Mouse (Mus musculus): ENCODE results near the gene Carnmt1. TPM values are rescaled to one million over a fixed set of nuclear protein-coding genes. Genes with fewer than 3 reads are reported as not detected.

Carnmt1 gene
- polyA plus RNA-seq, 1 experiment from 2014 or later: 28.0 TPM

DNA sequence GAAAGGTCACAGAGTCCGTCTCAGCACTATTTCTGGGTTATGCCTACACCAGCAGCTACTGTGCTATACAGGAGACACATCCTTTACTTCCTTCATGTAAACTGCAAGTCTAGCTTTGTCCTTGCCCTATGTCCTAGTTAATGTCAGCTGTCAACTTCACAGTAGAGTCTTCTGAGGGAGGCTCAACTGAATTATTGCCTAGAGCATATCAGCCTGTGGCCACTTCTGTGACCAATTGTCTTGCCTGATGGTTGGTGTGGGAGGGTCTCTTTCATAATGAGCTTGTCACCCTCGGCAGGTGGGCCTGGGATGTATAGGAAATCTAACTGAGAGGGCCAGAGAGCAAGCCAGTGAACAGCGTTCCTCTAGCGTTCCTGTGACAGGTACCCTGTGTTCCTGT lies 27.2 kb upstream of the Carnmt1 start:
- no peak for ATAC-seq (ENCODE audit: borderline replicate concordance, extremely low read depth, low FRiP score, low TSS enrichment)
- no peaks in the 10 kb centered on the region for H3K4me1 ChIP-seq
- H3K4me2 ChIP-seq: no peak overlapping the region
- no peaks in the 10 kb centered on the region for H3K9me3 ChIP-seq
- H3K27me3 ChIP-seq: no peaks in the 10 kb centered on the region
- no peaks in the 10 kb centered on the region for H3K36me3 ChIP-seq
- no peak overlapping the region for H3K9ac ChIP-seq
- no peak overlapping the region for H3K27ac ChIP-seq
- no peak overlapping the region for H3K4me3 ChIP-seq
- WGBS: 47% methylated on average over 4 of the region's 4 CpGs

DNA sequence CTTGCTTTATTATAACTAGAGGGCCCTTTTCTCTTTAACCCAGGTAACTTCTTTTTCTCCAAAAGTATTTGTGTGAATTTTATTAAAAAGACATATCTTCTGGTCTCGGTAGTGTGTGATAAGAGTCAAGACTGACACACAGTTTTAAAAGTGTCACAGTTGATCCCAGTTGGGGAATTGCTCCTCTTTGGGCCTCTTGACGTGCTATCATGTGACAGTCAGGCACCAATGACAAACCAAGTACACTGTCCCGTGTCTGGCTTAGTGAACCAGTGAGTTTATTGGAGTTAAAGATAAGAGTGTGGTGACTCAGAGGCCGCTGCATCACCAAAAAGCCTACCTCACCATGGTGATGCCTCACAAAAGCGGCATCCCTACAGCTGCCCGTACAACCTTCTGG lies 26.5 kb upstream of the Carnmt1 start:
- Histone ChIP-seq H3K9me3 (no peaks in the 10 kb centered on the region), H3K36me3 (no peaks in the 10 kb centered on the region), H3K4me3 (no peak overlapping the region), H3K27ac (no peak overlapping the region), H3K4me1 (no peaks in the 10 kb centered on the region), H3K27me3 (no peaks in the 10 kb centered on the region), H3K9ac (no peak overlapping the region), H3K4me2 (no peak overlapping the region)
- ATAC-seq (ENCODE audit: borderline replicate concordance, extremely low read depth, low FRiP score, low TSS enrichment): no peak
- 65% methylated on average over 6 of the region's 6 CpGs for WGBS

DNA sequence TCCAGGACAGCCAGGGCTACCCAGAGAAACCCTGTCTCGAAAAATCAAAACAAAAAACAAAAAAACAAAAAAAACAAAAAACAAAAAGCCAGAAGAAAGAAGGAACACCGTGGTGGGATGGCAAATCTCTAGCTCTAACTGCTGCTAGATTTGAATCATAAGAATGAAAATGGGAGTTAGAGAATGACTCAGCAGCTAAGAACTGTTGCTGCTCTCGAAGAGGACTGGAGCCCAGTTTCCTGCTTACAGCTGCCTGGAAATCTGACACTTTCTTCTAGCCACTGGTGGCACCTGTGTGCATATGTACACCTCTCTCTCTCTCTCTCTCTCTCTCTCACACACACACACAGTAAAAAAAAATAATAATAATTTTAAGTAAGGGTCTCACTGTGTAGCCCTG lies 24.2 kb upstream of the Carnmt1 start:
- no peaks in the 10 kb centered on the region for H3K36me3 ChIP-seq
- H3K4me1 ChIP-seq: no peaks in the 10 kb centered on the region
- no peak overlapping the region for H3K9ac ChIP-seq
- H3K4me2 ChIP-seq: no peak overlapping the region
- no peak for ATAC-seq (ENCODE audit: borderline replicate concordance, extremely low read depth, low FRiP score, low TSS enrichment)
- WGBS: 54% methylated on average over 3 of the region's 3 CpGs
- H3K9me3 ChIP-seq: no peaks in the 10 kb centered on the region
- H3K27ac ChIP-seq: no peak overlapping the region
- no peaks in the 10 kb centered on the region for H3K27me3 ChIP-seq
- no peak overlapping the region for H3K4me3 ChIP-seq

DNA sequence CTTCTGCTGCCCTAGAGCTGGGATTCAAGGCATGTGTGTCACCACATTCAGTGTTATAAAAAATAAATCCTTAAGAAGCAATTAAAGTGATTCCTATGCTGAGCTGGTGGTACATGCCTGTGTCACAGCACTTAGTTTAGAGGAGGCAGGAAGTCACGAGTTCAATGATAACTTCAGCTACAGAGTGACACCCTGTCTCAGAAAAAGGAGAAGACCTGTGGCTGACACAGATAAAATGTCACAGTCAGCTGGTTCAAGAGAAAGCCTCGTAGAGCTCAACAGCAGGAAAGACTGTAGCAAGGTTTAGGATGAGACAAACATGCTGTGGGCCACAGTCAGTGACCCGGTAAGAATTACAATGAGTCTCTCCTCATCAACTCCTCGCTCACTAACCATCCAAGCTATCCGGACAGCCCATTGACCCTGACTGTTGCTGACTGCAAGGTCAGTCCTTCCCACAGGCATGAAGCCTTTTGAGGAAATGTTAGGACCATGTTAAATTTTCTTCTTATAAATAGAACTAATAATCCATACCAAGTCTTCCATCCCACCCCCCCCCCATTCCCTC lies 23.6 kb upstream of the Carnmt1 start:
- H3K4me3 ChIP-seq: no peak overlapping the region
- no peak overlapping the region for H3K4me2 ChIP-seq
- H3K9ac ChIP-seq: no peak overlapping the region
- no peaks in the 10 kb centered on the region for H3K36me3 ChIP-seq
- H3K4me1 ChIP-seq: no peaks in the 10 kb centered on the region
- no peak overlapping the region for H3K27ac ChIP-seq
- H3K9me3 ChIP-seq: no peaks in the 10 kb centered on the region
- 72% methylated on average over 5 of the region's 5 CpGs for WGBS
- H3K27me3 ChIP-seq: no peaks in the 10 kb centered on the region
- ATAC-seq (ENCODE audit: borderline replicate concordance, extremely low read depth, low FRiP score, low TSS enrichment): no peak

DNA sequence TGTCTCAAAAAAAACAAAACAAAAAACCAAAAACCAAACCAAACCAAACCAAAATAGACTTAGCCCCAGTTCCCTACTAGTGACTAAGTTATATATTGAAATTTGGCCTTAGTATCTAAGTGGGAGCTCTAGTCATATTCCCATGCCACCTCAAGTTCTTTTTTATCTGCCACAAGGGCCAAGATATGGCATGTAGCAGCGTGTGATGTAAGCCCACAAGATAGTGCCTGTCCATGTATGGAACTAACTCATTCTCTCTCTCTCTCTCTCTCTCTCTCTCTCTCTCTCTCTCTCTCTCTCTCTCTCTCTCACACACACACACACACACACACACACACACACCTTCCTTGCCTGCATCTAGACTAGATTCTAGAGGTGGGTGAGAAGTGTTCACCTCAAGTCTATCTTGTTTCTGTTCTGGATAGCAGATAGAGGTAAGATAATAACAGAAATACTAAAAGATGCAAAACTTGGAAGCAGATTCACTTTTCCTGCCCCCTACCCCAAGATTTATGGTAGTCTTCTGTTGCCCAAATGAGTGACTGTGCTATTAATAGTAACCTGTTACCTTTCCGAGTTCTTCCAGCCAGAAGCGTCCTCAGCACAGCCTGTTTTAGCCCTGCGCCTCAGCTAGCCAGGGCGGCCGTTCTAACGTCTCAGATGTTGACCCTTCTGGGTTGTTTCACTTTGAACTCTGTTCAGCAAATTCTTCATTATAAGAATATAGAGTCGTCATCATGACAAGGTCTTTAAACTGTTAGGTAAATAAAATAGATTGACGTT lies 22.6 kb upstream of the Carnmt1 start:
- no peaks in the 10 kb centered on the region for H3K36me3 ChIP-seq
- H3K9ac ChIP-seq: no peak overlapping the region
- H3K27me3 ChIP-seq: no peaks in the 10 kb centered on the region
- no peak overlapping the region for H3K27ac ChIP-seq
- H3K4me3 ChIP-seq: no peak overlapping the region
- no peaks in the 10 kb centered on the region for H3K9me3 ChIP-seq
- no peak for ATAC-seq (ENCODE audit: borderline replicate concordance, extremely low read depth, low FRiP score, low TSS enrichment)
- no peak overlapping the region for H3K4me2 ChIP-seq
- 46% methylated on average over 9 of the region's 9 CpGs for WGBS
- H3K4me1 ChIP-seq: no peaks in the 10 kb centered on the region

DNA sequence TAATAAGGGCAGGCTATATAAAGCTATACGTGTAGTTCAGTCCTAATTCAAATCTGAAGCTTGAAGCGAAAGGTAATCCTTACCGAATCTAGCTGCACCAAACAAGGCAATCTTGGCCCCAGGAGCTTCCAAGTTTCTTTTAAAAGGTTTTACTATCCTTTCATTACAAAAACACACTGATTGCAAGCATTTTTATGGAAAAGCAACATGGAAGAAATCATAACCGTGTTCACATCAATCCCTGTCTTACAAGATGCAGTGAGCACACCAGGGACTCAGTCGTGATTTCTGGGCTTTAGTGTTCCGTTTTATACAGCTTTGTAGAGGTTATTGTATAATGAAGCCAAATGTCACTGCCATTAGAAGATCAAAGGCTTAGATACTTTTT lies 22.0 kb upstream of the Carnmt1 start:
- no peak overlapping the region for H3K4me3 ChIP-seq
- no peaks in the 10 kb centered on the region for H3K9me3 ChIP-seq
- no peaks in the 10 kb centered on the region for H3K36me3 ChIP-seq
- H3K27ac ChIP-seq: no peak overlapping the region
- no peak overlapping the region for H3K9ac ChIP-seq
- WGBS: 78% methylated on average over 6 of the region's 6 CpGs
- H3K4me2 ChIP-seq: no peak overlapping the region
- H3K4me1 ChIP-seq: no peaks in the 10 kb centered on the region
- H3K27me3 ChIP-seq: no peaks in the 10 kb centered on the region
- no peak for ATAC-seq (ENCODE audit: borderline replicate concordance, extremely low read depth, low FRiP score, low TSS enrichment)

DNA sequence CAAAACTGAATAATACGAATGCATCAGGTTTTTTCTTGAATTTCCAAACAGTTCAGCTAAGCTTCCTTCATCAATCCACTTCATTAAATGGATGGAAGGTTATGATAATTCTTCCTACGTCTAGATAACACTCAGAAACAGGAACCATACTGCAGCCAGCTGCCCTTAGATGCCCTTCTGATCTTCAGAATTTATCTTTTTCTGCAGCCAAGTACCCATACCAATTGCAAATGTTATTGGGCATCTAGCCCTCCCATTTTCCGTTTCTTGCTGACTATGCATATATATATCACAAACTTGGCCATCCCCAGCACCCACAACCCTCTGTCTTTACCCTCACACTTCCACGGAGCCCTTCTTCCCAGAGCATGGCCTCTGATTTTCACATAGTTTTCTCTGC lies 20.6 kb upstream of the Carnmt1 start:
- H3K9me3 ChIP-seq: no peaks in the 10 kb centered on the region
- H3K27ac ChIP-seq: no peak overlapping the region
- WGBS: 70% methylated on average over 4 of the region's 4 CpGs
- no peaks in the 10 kb centered on the region for H3K4me1 ChIP-seq
- H3K9ac ChIP-seq: no peak overlapping the region
- H3K4me2 ChIP-seq: no peak overlapping the region
- no peaks in the 10 kb centered on the region for H3K27me3 ChIP-seq
- H3K36me3 ChIP-seq: no peaks in the 10 kb centered on the region
- H3K4me3 ChIP-seq: no peak overlapping the region
- ATAC-seq (ENCODE audit: borderline replicate concordance, extremely low read depth, low FRiP score, low TSS enrichment): no peak

DNA sequence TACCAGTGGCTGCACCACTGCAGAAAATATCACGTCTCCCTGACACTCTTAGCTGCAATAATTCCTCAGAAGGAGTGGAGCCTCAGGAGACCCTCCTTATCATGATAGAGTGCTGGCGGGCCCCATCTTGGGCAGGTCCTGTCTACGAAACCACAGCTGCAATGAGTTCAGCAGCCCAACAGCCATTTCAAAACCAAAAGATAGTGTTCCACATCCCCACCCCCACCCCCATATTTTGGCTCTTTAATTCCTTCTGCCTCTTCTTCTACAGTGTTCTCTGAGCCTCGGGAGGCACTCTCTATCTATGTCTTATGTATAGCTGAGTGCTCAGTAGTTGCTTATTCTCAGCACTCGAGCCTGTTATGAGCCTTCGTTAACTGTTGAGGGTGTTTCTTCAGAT lies 20.1 kb upstream of the Carnmt1 start:
- no peak for ATAC-seq (ENCODE audit: borderline replicate concordance, extremely low read depth, low FRiP score, low TSS enrichment)
- Histone ChIP-seq H3K9me3 (no peaks in the 10 kb centered on the region), H3K36me3 (no peaks in the 10 kb centered on the region), H3K27me3 (no peaks in the 10 kb centered on the region), H3K4me3 (no peak overlapping the region), H3K9ac (no peak overlapping the region), H3K4me2 (no peak overlapping the region), H3K27ac (no peak overlapping the region), H3K4me1 (no peaks in the 10 kb centered on the region)
- WGBS: 65% methylated on average over 6 of the region's 6 CpGs

DNA sequence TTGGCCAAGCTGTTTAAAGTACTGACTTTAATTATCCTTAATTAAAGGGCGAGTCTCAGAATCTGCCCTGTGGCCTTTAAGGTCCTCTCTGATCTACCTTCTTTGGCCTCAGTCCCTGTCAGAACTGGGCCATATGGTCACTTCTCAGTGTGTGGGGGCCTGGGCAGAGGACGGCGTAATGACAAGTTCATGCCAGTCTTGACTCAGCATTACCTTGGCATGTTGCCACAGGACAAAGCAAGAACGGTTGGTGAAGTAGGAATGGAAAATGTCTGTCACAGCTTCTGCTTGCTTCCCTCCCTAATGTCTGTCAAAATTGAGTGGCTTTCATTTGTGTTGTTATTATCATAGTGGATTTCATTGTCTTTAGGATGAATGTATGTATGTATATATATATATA lies 18.0 kb upstream of the Carnmt1 start:
- Histone ChIP-seq H3K27me3 (no peaks in the 10 kb centered on the region), H3K4me3 (no peak overlapping the region), H3K27ac (no peak overlapping the region), H3K9ac (no peak overlapping the region), H3K36me3 (no peaks in the 10 kb centered on the region), H3K4me1 (no peaks in the 10 kb centered on the region), H3K4me2 (no peak overlapping the region), H3K9me3 (no peaks in the 10 kb centered on the region)
- WGBS: 61% methylated on average over 4 of the region's 4 CpGs
- no peak for ATAC-seq (ENCODE audit: borderline replicate concordance, extremely low read depth, low FRiP score, low TSS enrichment)

DNA sequence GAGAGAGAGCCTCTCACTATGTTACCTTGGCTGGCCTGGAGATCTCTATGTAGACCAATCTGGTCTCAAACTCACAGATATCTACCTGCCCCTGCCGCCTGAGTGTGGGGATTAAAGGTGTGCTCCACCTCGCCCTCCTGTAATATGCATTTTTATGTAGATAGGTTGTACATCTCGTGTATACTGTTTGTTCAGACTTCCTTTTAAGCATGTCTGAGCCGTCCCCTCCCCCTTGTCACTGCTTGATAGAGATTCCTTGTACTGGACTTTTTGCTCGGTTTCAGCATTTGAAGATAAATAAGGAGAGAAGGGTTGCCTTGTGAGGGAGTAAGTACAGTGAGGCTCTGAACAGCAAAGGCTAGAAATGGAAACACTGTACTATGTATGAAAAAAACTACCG lies 17.5 kb upstream of the Carnmt1 start:
- no peak overlapping the region for H3K9ac ChIP-seq
- 71% methylated on average over 6 of the region's 6 CpGs for WGBS

DNA sequence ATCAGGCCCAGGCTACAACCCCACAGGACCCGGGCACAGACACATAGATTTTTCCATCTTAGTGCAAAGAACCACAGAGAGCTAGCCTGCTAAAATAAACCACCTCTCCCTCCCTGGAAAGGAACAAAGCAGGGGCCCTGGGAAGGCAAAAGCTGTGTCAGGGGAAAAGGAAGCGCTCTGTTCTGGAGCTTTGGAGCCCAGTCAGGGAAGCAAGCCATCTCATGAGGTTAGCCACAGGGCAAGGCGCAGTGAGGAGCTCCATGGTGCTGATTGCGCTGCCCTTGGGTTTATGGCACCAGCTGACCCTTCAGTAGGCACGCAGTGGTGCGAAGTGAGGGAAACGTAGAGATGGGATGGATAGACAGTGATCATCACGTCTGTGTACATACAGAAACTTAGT lies 16.2 kb upstream of the Carnmt1 start:
- H3K27me3 ChIP-seq: no peaks in the 10 kb centered on the region
- H3K4me3 ChIP-seq: no peak overlapping the region
- H3K4me1 ChIP-seq: no peaks in the 10 kb centered on the region
- H3K4me2 ChIP-seq: no peak overlapping the region
- no peak overlapping the region for H3K9ac ChIP-seq
- 79% methylated on average over 8 of the region's 8 CpGs for WGBS
- H3K36me3 ChIP-seq: no peaks in the 10 kb centered on the region
- no peaks in the 10 kb centered on the region for H3K9me3 ChIP-seq
- no peak overlapping the region for H3K27ac ChIP-seq
- no peak for ATAC-seq (ENCODE audit: borderline replicate concordance, extremely low read depth, low FRiP score, low TSS enrichment)

More for the DNA sequence above, 17.5 kb upstream of the Carnmt1 start:
- no peaks in the 10 kb centered on the region for H3K9me3 ChIP-seq
- no peak overlapping the region for H3K4me3 ChIP-seq
- H3K4me2 ChIP-seq: no peak overlapping the region
- H3K27ac ChIP-seq: no peak overlapping the region
- no peaks in the 10 kb centered on the region for H3K4me1 ChIP-seq
- ATAC-seq (ENCODE audit: borderline replicate concordance, extremely low read depth, low FRiP score, low TSS enrichment): no peak
- no peaks in the 10 kb centered on the region for H3K27me3 ChIP-seq
- no peaks in the 10 kb centered on the region for H3K36me3 ChIP-seq

DNA sequence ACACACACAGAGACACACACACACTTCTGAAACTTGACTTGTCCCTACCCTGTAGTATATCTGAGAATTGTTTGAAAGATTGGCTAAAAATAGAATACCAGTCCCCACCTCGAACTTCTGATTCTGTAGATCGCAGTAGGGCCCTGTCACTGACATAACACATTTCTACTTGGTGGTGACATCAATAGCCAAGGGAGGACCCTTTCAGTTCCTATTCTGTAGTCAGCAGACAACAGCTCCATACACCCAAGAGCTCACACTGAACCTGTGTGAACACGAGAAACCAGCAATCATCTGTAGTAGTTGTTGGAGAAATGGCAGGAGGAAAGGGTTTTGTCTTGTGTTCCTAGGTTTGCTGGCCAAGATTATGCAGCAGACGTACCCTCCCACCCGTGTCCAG lies 15.6 kb upstream of the Carnmt1 start:
- Histone ChIP-seq H3K9me3 (no peaks in the 10 kb centered on the region), H3K9ac (no peak overlapping the region), H3K36me3 (no peaks in the 10 kb centered on the region), H3K4me1 (no peaks in the 10 kb centered on the region), H3K27me3 (no peaks in the 10 kb centered on the region), H3K4me2 (no peak overlapping the region), H3K4me3 (no peak overlapping the region), H3K27ac (no peak overlapping the region)
- WGBS: 59% methylated on average over 5 of the region's 5 CpGs
- no peak for ATAC-seq (ENCODE audit: borderline replicate concordance, extremely low read depth, low FRiP score, low TSS enrichment)
